Mouse (Mus musculus) adrenal gland, postnatal 4 days (tissue): ENCODE data around the gene Gpr68. TPM values are rescaled to one million over a fixed set of nuclear protein-coding genes. Genes with fewer than 3 reads are reported as not detected.
A peak's percentile ranks its signal among the peaks of the same experiment; 100 is the strongest.

Experiments used
- DNase-seq, 2 experiments: peaks; one replicate each; pipeline ENCODE4 v3.0.0; 2021 to 2022; ENCODE audit warnings: low spot score in 2 of 2, mixed read lengths in 2 of 2
- total RNA-seq, 2 experiments: library from RNA; stranded (reverse); gene quantifications; 2 replicates each; pipeline ENCODE4 v1.2.3; 2021

Gpr68 gene
- total RNA-seq, 2 experiments from 2014 or later = 2.5 to 2.8 TPM

GRCm38 (mm10) chr12:100873612-100874011 lies 34.4 kb downstream of the Gpr68 start:
- no peak for DNase-seq

GRCm38 (mm10) chr12:100871841-100872240 lies 36.2 kb downstream of the Gpr68 start:
- no peak for DNase-seq

GRCm38 (mm10) chr12:100871234-100871633 lies 36.8 kb downstream of the Gpr68 start:
- no peak for DNase-seq

- DNase-seq = no peak
Observed at GRCm38 (mm10) chr12:100868049-100868622, 39.9 kb downstream of the Gpr68 start.

GRCm38 (mm10) chr12:100867097-100867496 lies 40.9 kb downstream of the Gpr68 start:
- DNase-seq = no peak

GRCm38 (mm10) chr12:100865509-100866078 lies 42.4 kb downstream of the Gpr68 start:
- DNase-seq = no peak

- no peak for DNase-seq
Observed at GRCm38 (mm10) chr12:100865072-100865471, 42.9 kb downstream of the Gpr68 start.

- no peak for DNase-seq
Observed at GRCm38 (mm10) chr12:100862856-100863446, 45.0 kb downstream of the Gpr68 start.

GRCm38 (mm10) chr12:100862272-100862671 lies 45.7 kb downstream of the Gpr68 start:
- no peak for DNase-seq

- DNase-seq = no peak
Observed at GRCm38 (mm10) chr12:100857791-100858190, 50.2 kb downstream of the Gpr68 start.

- DNase-seq = no peak
Observed at GRCm38 (mm10) chr12:100856337-100856736, 51.7 kb downstream of the Gpr68 start.

GRCm38 (mm10) chr12:100852370-100852769 lies 55.6 kb downstream of the Gpr68 start:
- DNase-seq = no peak

GRCm38 (mm10) chr12:100849421-100850138 lies 58.4 kb downstream of the Gpr68 start:
- DNase-seq = no peak

GRCm38 (mm10) chr12:100847437-100848080 lies 60.4 kb downstream of the Gpr68 start:
- DNase-seq = no peak

- no peak for DNase-seq
Observed at GRCm38 (mm10) chr12:100846566-100846965, 61.4 kb downstream of the Gpr68 start.

- DNase-seq = no peak
Observed at GRCm38 (mm10) chr12:100845829-100846228, 62.2 kb downstream of the Gpr68 start.

GRCm38 (mm10) chr12:100844546-100844945 lies 63.5 kb downstream of the Gpr68 start:
- no peak for DNase-seq

- no peak for DNase-seq
Observed at GRCm38 (mm10) chr12:100843171-100843570, 64.8 kb downstream of the Gpr68 start.

GRCm38 (mm10) chr12:100841211-100841792 lies 66.7 kb downstream of the Gpr68 start:
- DNase-seq = peak; percentile 50 to 75

- no peak for DNase-seq
Observed at GRCm38 (mm10) chr12:100839926-100840325, 68.1 kb downstream of the Gpr68 start.

GRCm38 (mm10) chr12:100839079-100839600 lies 68.9 kb downstream of the Gpr68 start:
- no peak for DNase-seq
